Mouse (Mus musculus): ENCODE measurements around the gene Adamts6. TPM values are rescaled to one million over a fixed set of nuclear protein-coding genes. Genes with fewer than 3 reads are reported as not detected.

Adamts6 gene
- total RNA-seq, 2 experiments from 2014 or later = 3.7 to 4.1 TPM

Other genes starting within 250 kb of the Adamts6 start
- gene Nln, start 178.2 kb upstream of the Adamts6 start, total RNA-seq (2021) = 10 to 100 TPM; 31.7 to 33.0 TPM
- 10 to 100 TPM; 68.5 to 69.4 TPM for gene Sgtb, start 178.1 kb upstream of the Adamts6 start, total RNA-seq (2021)
- gene Trappc13, start 109.4 kb upstream of the Adamts6 start, total RNA-seq (2021) = 10 to 100 TPM; 48.6 to 49.6 TPM
- 10 to 100 TPM; 57.3 to 58.2 TPM for gene Trim23, start 109.0 kb upstream of the Adamts6 start, total RNA-seq (2021)
- 1 to 10 TPM; 1.7 to 1.9 TPM for gene Cenpk, start 59.2 kb upstream of the Adamts6 start, total RNA-seq (2021)
- 10 to 100 TPM; 11.5 to 14.0 TPM for gene Ppwd1, start 59.0 kb upstream of the Adamts6 start, total RNA-seq (2021)